In the genomic region with DNA sequence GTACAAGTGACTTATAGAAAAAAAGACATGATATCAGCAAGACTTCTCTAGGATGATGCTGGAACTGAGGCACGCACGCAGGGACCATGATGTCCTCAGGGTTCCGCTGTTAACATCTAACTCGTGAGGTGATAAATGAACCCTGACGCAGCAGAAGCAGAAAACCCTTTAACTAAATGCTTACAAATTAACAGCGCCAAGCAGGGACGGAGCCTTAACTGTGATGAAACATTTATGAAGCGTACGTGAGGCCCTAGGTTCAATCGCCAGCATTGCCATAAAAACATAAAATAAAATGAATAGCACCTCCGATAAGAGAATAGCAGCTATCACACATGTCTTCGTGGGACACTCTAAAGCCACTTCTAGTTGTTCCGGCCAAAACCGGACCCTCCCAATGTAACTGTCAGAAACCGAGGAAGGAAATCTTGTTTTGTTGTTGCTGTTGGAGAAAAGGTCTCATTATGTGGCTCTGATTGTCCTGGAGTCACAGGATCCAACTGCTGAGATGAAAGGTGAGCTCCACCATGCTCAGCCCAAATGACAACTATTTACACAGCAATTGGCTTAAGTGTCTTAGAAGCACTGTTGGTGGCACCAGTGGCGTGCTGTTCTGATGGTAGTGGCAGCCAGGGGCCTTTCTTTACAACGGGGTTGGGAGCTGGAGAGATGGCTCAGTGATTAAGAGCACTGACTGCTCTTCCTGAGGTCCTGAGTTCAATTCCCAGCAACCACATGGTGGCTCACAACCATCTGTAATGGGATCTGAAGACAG, we compare ENCODE assay signal across 25 mouse cellular contexts. TPM values are rescaled to one million over a fixed set of nuclear protein-coding genes. Genes with fewer than 3 reads are reported as not detected.
"Had no signal": no experiment of that assay in that cellular context is flagged by ENCODE, and none has a peak within 500 bp of the region (broad histone marks: within the 10 kb centered on the region; RNA-seq: fewer than 3 reads in every experiment).

No protein-coding gene starts in this region.

- DNase-seq: liver; lung, adult 18-20 months; lung, postnatal 10 days; lung, postnatal 36 days; retina, postnatal 1 day; right cerebral cortex, postnatal 25 days; spleen, adult 18-20 months; thymus, postnatal 36 days had no signal

- H3K4me3 ChIP-seq: limb, embryonic 10.5 days; limb, embryonic 13.5 days; liver, embryonic 12.5 days; liver, embryonic 15.5 days; lung, embryonic 15.5 days; megakaryocyte, embryonic 14.5 days; midbrain, embryonic 10.5 days; midbrain, embryonic 13.5 days; myocyte; neural tube, embryonic 13.5 days; stomach, embryonic 15.5 days had no signal

- H3K27ac ChIP-seq: hindbrain, postnatal 0 days; limb, embryonic 10.5 days; limb, embryonic 13.5 days; liver, embryonic 12.5 days; liver, embryonic 15.5 days; lung, embryonic 15.5 days; midbrain, embryonic 10.5 days; midbrain, embryonic 13.5 days; neural tube, embryonic 13.5 days; stomach, embryonic 15.5 days had no signal

RNA-seq across cellular contexts. Expression of a gene that starts 53.2 kb away (rescaled TPM):
- total RNA-seq: hindbrain, postnatal 0 days; layer of hippocampus, adult 18-20 months; layer of hippocampus, postnatal 14 days; left cerebral cortex, postnatal 25 days; monocyte, adult 5-6 weeks; neutrophil, adult 5-6 weeks had no signal
